38 mouse cellular contexts compared by ENCODE assay signal in genomic region chr5:120527296-120527964, GRCm38 (mm10). TPM values are rescaled to one million over a fixed set of nuclear protein-coding genes. Genes with fewer than 3 reads are reported as not detected.
DNase-seq lines count a peak whose midpoint lies in the region; ATAC-seq lines count a peak whose summit lies in the region.
"Had no signal": no experiment of that assay in that cellular context is flagged by ENCODE, and none has a peak within 500 bp of the region (broad histone marks: within the 10 kb centered on the region; RNA-seq: fewer than 3 reads in every experiment).

No protein-coding gene starts in this region.

- no peak overlapping the region for H3K4me2 ChIP-seq in forebrain, embryonic 14.5 days (ENCODE audit: low read length)
- H3K4me2 ChIP-seq: embryonic facial prominence, embryonic 13.5 days; hindbrain, embryonic 14.5 days; limb, embryonic 13.5 days; liver, embryonic 11.5 days; neural tube, embryonic 15.5 days had no signal

- H3K27me3 ChIP-seq in forebrain, embryonic 14.5 days (replicated peaks; ENCODE audit: control insufficient read depth, insufficient read depth, low read length) = no peaks in the 10 kb centered on the region
- H3K27me3 ChIP-seq: embryonic facial prominence, embryonic 13.5 days; limb, embryonic 13.5 days; neural tube, embryonic 15.5 days had no signal

- H3K4me1 ChIP-seq in forebrain, embryonic 14.5 days (ENCODE audit: control insufficient read depth, insufficient read depth, low read length) = no peaks in the 10 kb centered on the region
- H3K4me1 ChIP-seq: embryonic facial prominence, embryonic 13.5 days; neural tube, embryonic 15.5 days had no signal

- DNase-seq in layer of hippocampus, adult 9-11 months = peak; percentile 69
- no peak for DNase-seq in layer of hippocampus, adult 9-10 months (ENCODE audit: low spot score)
- peak; percentile 56 for DNase-seq in A20 (ENCODE audit: low read depth, low spot score)
- DNase-seq in forebrain, embryonic 14.5 days (ENCODE audit: low spot score) = no peak
- DNase-seq in embryo, embryonic 10.5 days (ENCODE audit: low spot score) = no peak
- DNase-seq: adrenal gland, adult 2 months; adrenal gland, postnatal 36 days; cerebellum, adult 11 months; cerebellum, adult 9-10 months; cerebellum, postnatal 36 days; forebrain, postnatal 0 days; heart, postnatal 36 days; kidney, adult 11 months; kidney, postnatal 14 days; lung, adult 18-20 months; lung, postnatal 4 days; midbrain, embryonic 14.5 days; spleen, adult 18-20 months; thymus, adult 18-20 months; thymus, postnatal 4 days had no signal

- no peaks in the 10 kb centered on the region for H3K9me3 ChIP-seq in forebrain, embryonic 14.5 days (replicated peaks; ENCODE audit: control insufficient read depth, low read length)
- H3K9me3 ChIP-seq: embryonic facial prominence, embryonic 13.5 days; heart, embryonic 10.5 days; limb, embryonic 13.5 days; neural tube, embryonic 15.5 days had no signal

- no peak overlapping the region for H3K4me3 ChIP-seq in forebrain, embryonic 14.5 days (ENCODE audit: low read depth, low read length)
- H3K4me3 ChIP-seq: embryonic facial prominence, embryonic 13.5 days; erythroblast, embryonic 14.5 days; heart, embryonic 10.5 days; left cerebral cortex, adult 2 months; limb, embryonic 13.5 days; neural tube, embryonic 15.5 days had no signal

- H3K36me3 ChIP-seq in forebrain, embryonic 14.5 days (ENCODE audit: control insufficient read depth, insufficient read depth, low read length) = no peaks in the 10 kb centered on the region
- H3K36me3 ChIP-seq: neural tube, embryonic 15.5 days had no signal

- no peak overlapping the region for H3K9ac ChIP-seq in forebrain, embryonic 14.5 days (ENCODE audit: low read length)
- H3K9ac ChIP-seq: embryonic facial prominence, embryonic 13.5 days; forebrain, postnatal 0 days; hindbrain, embryonic 14.5 days; limb, embryonic 13.5 days; neural tube, embryonic 15.5 days had no signal

- WGBS in forebrain, embryonic 14.5 days = 91% methylated on average over 15 of the region's 20 CpGs

- peak; percentile 92 for ATAC-seq in granulocyte monocyte progenitor cell, adult 5-6 weeks (replicated peaks; ENCODE audit: poor library complexity, severe bottlenecking)
- peak; percentile 62 for ATAC-seq in neutrophil, adult 5-6 weeks (ENCODE audit: extremely low read depth, insufficient number of reproducible peaks, low FRiP score, poor library complexity, severe bottlenecking)
- no peak for ATAC-seq in forebrain, embryonic 14.5 days
- ATAC-seq: activated CD4-positive, CD25-positive, alpha-beta regulatory T cell, adult 4 months; forebrain, postnatal 0 days; inflammation-experienced regulatory T-cells, adult 6 months; lung, postnatal 0 days had no signal

- H3K27ac ChIP-seq in forebrain, embryonic 14.5 days (ENCODE audit: low read depth, low read length) = no peak overlapping the region
- H3K27ac ChIP-seq: embryonic facial prominence, embryonic 13.5 days; heart, embryonic 10.5 days; hindbrain, embryonic 14.5 days; left cerebral cortex, adult 2 months; limb, embryonic 13.5 days; neural tube, embryonic 15.5 days had no signal

RNA-seq across cellular contexts. Expression of gene Slc8b1, which starts 16.5 kb away (rescaled TPM):
- total RNA-seq in granulocyte monocyte progenitor cell, adult 5-6 weeks (2014; fragmentation: Nextera tagmentation) = 24.9 and 38.3 TPM in 2 replicates
- 30.1 and 31.8 TPM in 2 replicates for total RNA-seq in granulocyte monocyte progenitor cell, adult 5-6 weeks (2017)
- 12.6 and 15.0 TPM in 2 replicates for total RNA-seq in neutrophil, adult 5-6 weeks (2017)
- 0.67 and 1.5 TPM in 2 replicates for polyA plus RNA-seq in forebrain, embryonic 14.5 days (2014; fragmentation: Nextera tagmentation; extraction: Ambion mirVana)

RNA-seq across cellular contexts. Expression of gene Plbd2, which starts 24.0 kb away (rescaled TPM):
- 18.2 and 20.8 TPM in 2 replicates for total RNA-seq in granulocyte monocyte progenitor cell, adult 5-6 weeks (2014; fragmentation: Nextera tagmentation)
- 8.9 and 9.4 TPM in 2 replicates for total RNA-seq in granulocyte monocyte progenitor cell, adult 5-6 weeks (2017)
- 5.8 and 7.0 TPM in 2 replicates for total RNA-seq in neutrophil, adult 5-6 weeks (2017)
- polyA plus RNA-seq in forebrain, embryonic 14.5 days (2014; fragmentation: Nextera tagmentation; extraction: Ambion mirVana) = 14.8 and 16.2 TPM in 2 replicates

RNA-seq across cellular contexts. Expression of gene Sds, which starts 51.1 kb away (rescaled TPM):
- not detected in 2 replicates for total RNA-seq in granulocyte monocyte progenitor cell, adult 5-6 weeks (2014; fragmentation: Nextera tagmentation)
- not detected in 2 replicates for total RNA-seq in granulocyte monocyte progenitor cell, adult 5-6 weeks (2017)
- total RNA-seq in neutrophil, adult 5-6 weeks (2017) = not detected in 2 replicates
- not detected in 2 replicates for polyA plus RNA-seq in forebrain, embryonic 14.5 days (2014; fragmentation: Nextera tagmentation; extraction: Ambion mirVana)
- total RNA-seq: forebrain, postnatal 0 days; layer of hippocampus, postnatal 14 days had no signal
- polyA plus RNA-seq: activated CD4-positive, CD25-positive, alpha-beta regulatory T cell, adult 4 months; embryonic facial prominence, embryonic 13.5 days; erythroblast, embryonic 14.5 days; forebrain, embryonic 11.5 days; forebrain, postnatal 0 days; gonadal fat pad, adult 2 months; hindbrain, embryonic 14.5 days; inflammation-experienced regulatory T-cells, adult 6 months; kidney, embryonic 14.5 days; limb, embryonic 13.5 days; liver, embryonic 11.5 days; lung, postnatal 0 days; neural tube, embryonic 15.5 days; stomach, embryonic 14.5 days had no signal

RNA-seq across cellular contexts. Expression of gene Sdsl, which starts 54.8 kb away (rescaled TPM):
- total RNA-seq in granulocyte monocyte progenitor cell, adult 5-6 weeks (2014; fragmentation: Nextera tagmentation) = 1.3 and 3.5 TPM in 2 replicates
- 2.4 and 2.8 TPM in 2 replicates for total RNA-seq in granulocyte monocyte progenitor cell, adult 5-6 weeks (2017)
- total RNA-seq in neutrophil, adult 5-6 weeks (2017) = not detected in 2 replicates
- 2.2 and 3.2 TPM in 2 replicates for polyA plus RNA-seq in forebrain, embryonic 14.5 days (2014; fragmentation: Nextera tagmentation; extraction: Ambion mirVana)
- polyA plus RNA-seq: activated CD4-positive, CD25-positive, alpha-beta regulatory T cell, adult 4 months; erythroblast, embryonic 14.5 days; inflammation-experienced regulatory T-cells, adult 6 months had no signal

Comparison
In these comparisons a context has a peak if more than half of its experiments do, and no peak if none do; other contexts are left out.
1. DNase-seq: peak in layer of hippocampus, adult 9-11 months (single experiment) and A20 (single experiment); none in layer of hippocampus, adult 9-10 months (single experiment), forebrain, embryonic 14.5 days (single experiment) and embryo, embryonic 10.5 days (single experiment).